In the genomic region with DNA sequence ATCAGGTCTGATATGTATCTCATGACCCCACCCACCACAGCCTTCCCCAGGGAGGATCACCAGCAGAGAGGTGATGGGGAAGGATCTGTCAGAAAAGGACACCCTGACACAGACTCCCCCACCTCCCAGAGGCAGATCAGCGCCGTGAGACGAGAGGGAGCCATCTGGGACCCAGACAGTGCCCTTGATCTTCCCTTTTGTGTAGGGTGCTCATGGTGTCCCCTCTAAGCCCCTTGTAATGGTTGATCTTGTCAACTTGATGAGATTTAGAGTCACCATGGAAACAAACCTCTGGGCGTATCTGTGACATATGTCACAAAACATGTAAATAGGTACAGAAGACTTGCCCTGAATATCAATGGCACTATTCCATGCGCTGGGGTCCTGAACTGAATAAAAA, we compare ENCODE assay signal across 18 mouse cellular contexts.
DNase-seq lines count a peak whose midpoint lies in the region; ATAC-seq and TF ChIP-seq lines count a peak whose summit lies in the region.
"Had no signal": no experiment of that assay in that cellular context is flagged by ENCODE, and none has a peak within 500 bp of the region (broad histone marks: within the 10 kb centered on the region; RNA-seq: fewer than 3 reads in every experiment).

No protein-coding gene starts in this region.

- H3K36me3 ChIP-seq in midbrain, embryonic 12.5 days, result no peaks in the 10 kb centered on the region
- H3K36me3 ChIP-seq in midbrain, embryonic 15.5 days (replicated peaks), result no peaks in the 10 kb centered on the region
- 0 out of 2 replicates have a peak, but pooled peaks cover 3% of the 10 kb centered on the region for H3K36me3 ChIP-seq in midbrain, embryonic 13.5 days
- H3K36me3 ChIP-seq: embryonic facial prominence, embryonic 12.5 days; forebrain, embryonic 12.5 days had no signal

- peaks cover 11% of the 10 kb centered on the region for H3K4me1 ChIP-seq in midbrain, embryonic 12.5 days
- peaks cover 22% of the 10 kb centered on the region for H3K4me1 ChIP-seq in midbrain, embryonic 15.5 days
- peaks cover 33% of the 10 kb centered on the region for H3K4me1 ChIP-seq in midbrain, embryonic 13.5 days (replicated peaks)
- H3K4me1 ChIP-seq: embryonic facial prominence, embryonic 12.5 days had no signal

- H3K27ac ChIP-seq in layer of hippocampus, adult 2 months, result peak overlapping the region; percentile 59; the same call in 1 of the 2 replicates
- H3K27ac ChIP-seq in midbrain, embryonic 12.5 days (replicated peaks), result peak overlapping the region; percentile 42
- H3K27ac ChIP-seq in midbrain, embryonic 15.5 days, result no peak overlapping the region
- H3K27ac ChIP-seq in midbrain, embryonic 13.5 days, result peak overlapping the region; percentile 19; the same call in 1 of the 2 replicates
- H3K27ac ChIP-seq: embryonic facial prominence, embryonic 12.5 days; forebrain, embryonic 12.5 days; heart, embryonic 10.5 days had no signal

- DNase-seq in layer of hippocampus, adult 2 months (ENCODE audit: low spot score in 2 of 2), result no peak
- DNase-seq in layer of hippocampus, postnatal 25 days (ENCODE audit: extremely low spot score in 1 of 2, low spot score in 1 of 2), result no peak
- no peak for DNase-seq in right cerebral cortex, adult 2 months (ENCODE audit: low spot score in 2 of 2)
- DNase-seq: adrenal gland, adult 8-10 months; adrenal gland, postnatal 36 days; cerebellum, adult 2 months; cerebellum, postnatal 14 days; gastrocnemius, postnatal 10 days; heart, adult 18-20 months; heart, postnatal 10 days; heart, postnatal 4 days had no signal

- WGBS in midbrain, embryonic 12.5 days, result 32% methylated on average over 5 of the region's 5 CpGs
- 46% methylated on average over 5 of the region's 5 CpGs for whole genome bisulfite sequencing in midbrain, embryonic 15.5 days
- WGBS in midbrain, embryonic 13.5 days, result 28% methylated on average over 5 of the region's 5 CpGs

- H3K9ac ChIP-seq in midbrain, embryonic 12.5 days (replicated peaks), result no peak overlapping the region
- no peak overlapping the region for H3K9ac ChIP-seq in midbrain, embryonic 15.5 days
- H3K9ac ChIP-seq in midbrain, embryonic 13.5 days (replicated peaks), result no peak overlapping the region
- H3K9ac ChIP-seq: embryonic facial prominence, embryonic 12.5 days; forebrain, embryonic 12.5 days had no signal

- H3K4me3 ChIP-seq in layer of hippocampus, adult 2 months, result no peak overlapping the region
- no peak overlapping the region for H3K4me3 ChIP-seq in midbrain, embryonic 12.5 days
- H3K4me3 ChIP-seq in midbrain, embryonic 15.5 days, result no peak overlapping the region
- no peak overlapping the region for H3K4me3 ChIP-seq in midbrain, embryonic 13.5 days (replicated peaks)
- H3K4me3 ChIP-seq: embryonic facial prominence, embryonic 12.5 days; forebrain, embryonic 12.5 days; heart, embryonic 10.5 days had no signal

- 0 out of 2 replicates have a peak, but pooled peaks cover 2% of the 10 kb centered on the region for H3K27me3 ChIP-seq in midbrain, embryonic 12.5 days
- H3K27me3 ChIP-seq in midbrain, embryonic 15.5 days (replicated peaks), result no peaks in the 10 kb centered on the region
- H3K27me3 ChIP-seq in midbrain, embryonic 13.5 days, result no peaks in the 10 kb centered on the region
- H3K27me3 ChIP-seq: embryonic facial prominence, embryonic 12.5 days; forebrain, embryonic 12.5 days had no signal

- no peaks in the 10 kb centered on the region for H3K9me3 ChIP-seq in midbrain, embryonic 12.5 days
- H3K9me3 ChIP-seq in midbrain, embryonic 15.5 days, result no peaks in the 10 kb centered on the region
- H3K9me3 ChIP-seq in midbrain, embryonic 13.5 days, result no peaks in the 10 kb centered on the region
- H3K9me3 ChIP-seq: embryonic facial prominence, embryonic 12.5 days; forebrain, embryonic 12.5 days had no signal

- TF ChIP-seq CTCF in layer of hippocampus, adult 2 months (conservative IDR thresholded peaks at IDR 0.05), result no peak

- no peak overlapping the region for H3K4me2 ChIP-seq in midbrain, embryonic 12.5 days (replicated peaks)
- H3K4me2 ChIP-seq in midbrain, embryonic 15.5 days, result no peak overlapping the region
- no peak overlapping the region for H3K4me2 ChIP-seq in midbrain, embryonic 13.5 days (replicated peaks)
- H3K4me2 ChIP-seq: embryonic facial prominence, embryonic 12.5 days; forebrain, embryonic 12.5 days had no signal

- peak; percentile 38; the same call in 1 of the 2 replicates for ATAC-seq in midbrain, embryonic 12.5 days (ENCODE audit: low FRiP score, low read depth)
- no peak for ATAC-seq in midbrain, embryonic 15.5 days (replicated peaks)
- peak; percentile 58; the same call in 1 of the 2 replicates for ATAC-seq in midbrain, embryonic 13.5 days
- ATAC-seq: forebrain, embryonic 16.5 days had no signal
